Mouse (Mus musculus): ENCODE results near the gene Rab21. TPM values are rescaled to one million over a fixed set of nuclear protein-coding genes. Genes with fewer than 3 reads are reported as not detected.

Gene Rab21
- polyA plus RNA-seq, 1 experiment from 2014 or later: 7.4 TPM

DNA sequence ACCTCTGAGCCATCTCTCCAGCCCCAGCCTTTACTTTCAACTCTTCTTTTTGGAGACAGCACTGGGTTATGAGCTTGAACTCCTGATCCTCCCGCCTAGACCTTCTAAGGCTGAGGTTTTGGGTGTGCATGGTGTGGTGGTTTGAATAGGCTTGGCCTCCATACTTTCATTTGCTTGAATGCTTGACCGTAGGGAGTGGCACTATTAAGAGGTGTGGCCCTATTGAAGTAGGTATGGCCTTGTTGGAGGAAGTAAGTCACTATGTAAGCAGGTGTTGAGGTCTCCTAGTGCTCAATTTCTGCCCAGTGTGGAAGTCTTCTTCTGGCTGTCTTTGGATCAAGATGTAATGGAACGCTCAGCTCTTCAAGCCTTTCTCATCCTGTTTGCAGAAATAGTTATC, 54.0 kb downstream of the Rab21 start:
- TF ChIP-seq CTCF (IDR thresholded peaks at IDR 0.05; ENCODE audit: low read depth): no peak
- 83% methylated on average over 3 of the region's 3 CpGs for WGBS
- Histone ChIP-seq H3K27me3 (ENCODE audit: insufficient read depth, low read length) (no peaks in the 10 kb centered on the region), H3K4me1 (ENCODE audit: insufficient read depth) (no peaks in the 10 kb centered on the region), H3K36me3 (ENCODE audit: insufficient read depth) (no peaks in the 10 kb centered on the region), H3K4me2 (no peak overlapping the region), H3K4me3 (ENCODE audit: low read depth, low read length) (no peak overlapping the region), H3K27ac (ENCODE audit: low read depth) (no peak overlapping the region), H3K9ac (no peak overlapping the region), H3K9me3 (ENCODE audit: low read depth, low read length) (no peaks in the 10 kb centered on the region)
- ATAC-seq (ENCODE audit: insufficient read depth) (no peak), DNase-seq (no peak)

DNA sequence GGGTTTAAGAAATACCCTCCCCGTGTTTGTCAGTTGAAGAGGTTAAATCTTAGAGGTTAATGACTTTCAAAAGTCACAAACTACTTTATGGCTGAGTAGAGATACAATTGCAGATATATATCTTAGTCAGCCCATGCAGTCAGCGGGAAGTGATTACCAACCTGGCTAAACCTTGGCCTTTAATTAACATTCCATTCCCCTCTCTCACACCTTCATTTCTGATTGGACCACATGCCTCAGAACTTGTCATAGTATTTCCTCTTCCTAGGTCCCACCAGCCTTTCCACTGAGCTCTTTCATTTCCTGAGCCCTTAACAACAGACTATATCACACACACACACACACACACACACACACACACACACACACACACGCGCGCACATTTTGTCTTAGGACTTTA, 59.2 kb downstream of the Rab21 start:
- Histone ChIP-seq H3K4me2 (no peak overlapping the region), H3K27ac (ENCODE audit: low read depth) (no peak overlapping the region), H3K27me3 (ENCODE audit: insufficient read depth, low read length) (no peaks in the 10 kb centered on the region), H3K36me3 (ENCODE audit: insufficient read depth) (no peaks in the 10 kb centered on the region), H3K4me1 (ENCODE audit: insufficient read depth) (no peaks in the 10 kb centered on the region), H3K9me3 (ENCODE audit: low read depth, low read length) (no peaks in the 10 kb centered on the region), H3K4me3 (ENCODE audit: low read depth, low read length) (no peak overlapping the region), H3K9ac (no peak overlapping the region)
- 80% methylated on average over 5 of the region's 5 CpGs for WGBS
- ATAC-seq (ENCODE audit: insufficient read depth) (no peak), DNase-seq (no peak)
- TF ChIP-seq CTCF (IDR thresholded peaks at IDR 0.05; ENCODE audit: low read depth): no peak

DNA sequence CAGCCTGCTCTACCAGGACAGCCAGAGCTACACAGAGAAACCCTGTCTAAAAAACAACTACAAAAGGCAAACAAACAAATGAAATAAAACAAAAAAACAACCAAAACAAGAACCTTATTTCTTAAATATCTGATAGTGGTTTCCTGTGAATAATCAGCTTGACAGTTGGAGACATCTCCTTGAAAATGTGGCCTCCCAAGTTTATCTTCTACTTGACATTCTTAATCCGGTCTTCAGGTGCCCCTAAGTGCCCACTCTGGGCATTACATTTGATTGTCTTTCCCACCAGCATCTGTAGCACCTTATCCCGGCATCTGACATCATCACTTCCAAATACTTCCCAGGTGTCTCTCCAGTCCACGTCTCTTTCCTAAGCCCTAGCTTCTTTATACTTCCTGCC, 61.9 kb downstream of the Rab21 start:
- WGBS: 46% methylated on average over 3 of the region's 3 CpGs
- Histone ChIP-seq H3K9ac (no peak overlapping the region), H3K27ac (ENCODE audit: low read depth) (no peak overlapping the region), H3K4me2 (no peak overlapping the region), H3K27me3 (ENCODE audit: insufficient read depth, low read length) (no peaks in the 10 kb centered on the region), H3K9me3 (ENCODE audit: low read depth, low read length) (no peaks in the 10 kb centered on the region), H3K36me3 (ENCODE audit: insufficient read depth) (no peaks in the 10 kb centered on the region), H3K4me3 (ENCODE audit: low read depth, low read length) (no peak overlapping the region), H3K4me1 (ENCODE audit: insufficient read depth) (no peaks in the 10 kb centered on the region)
- DNase-seq (no peak), ATAC-seq (ENCODE audit: insufficient read depth) (no peak)
- no peak for TF ChIP-seq CTCF (IDR thresholded peaks at IDR 0.05; ENCODE audit: low read depth)

DNA sequence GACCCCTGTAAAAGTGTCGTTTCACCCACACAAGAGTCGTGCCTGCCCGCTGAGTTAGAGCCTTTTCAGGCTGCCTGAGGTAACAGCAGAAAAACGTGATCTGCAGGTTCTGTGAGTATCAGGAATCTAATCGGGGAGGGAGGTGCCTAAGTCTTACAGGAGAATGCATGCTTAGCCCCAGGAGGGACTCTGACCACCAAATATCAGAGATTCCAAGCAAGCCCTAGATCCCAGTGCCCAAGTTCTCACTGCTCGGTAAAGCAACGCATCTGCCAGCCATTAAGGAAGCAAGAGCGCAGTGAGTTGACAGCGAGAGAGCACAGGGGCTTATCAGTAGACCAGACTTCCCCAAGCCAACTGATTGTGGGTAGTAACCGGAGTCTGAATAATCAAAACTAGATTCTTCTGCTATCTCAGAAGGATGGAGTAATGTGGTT, 63.1 kb downstream of the Rab21 start:
- no peak for TF ChIP-seq CTCF (IDR thresholded peaks at IDR 0.05; ENCODE audit: low read depth)
- peak; percentile 30 for ATAC-seq (ENCODE audit: insufficient read depth)
- 2% methylated on average over 10 of the region's 10 CpGs for WGBS
- H3K4me3 ChIP-seq (ENCODE audit: low read depth, low read length): peak overlapping the region; percentile 95
- H3K36me3 ChIP-seq (ENCODE audit: insufficient read depth): no peaks in the 10 kb centered on the region
- H3K9ac ChIP-seq: peak overlapping the region; percentile 57
- H3K27me3 ChIP-seq (ENCODE audit: insufficient read depth, low read length): no peaks in the 10 kb centered on the region
- peak overlapping the region; percentile 84 for H3K4me2 ChIP-seq
- H3K27ac ChIP-seq (ENCODE audit: low read depth): peak overlapping the region; percentile 80
- DNase-seq: peak; percentile 76
- H3K4me1 ChIP-seq (ENCODE audit: insufficient read depth): no peaks in the 10 kb centered on the region
- no peaks in the 10 kb centered on the region for H3K9me3 ChIP-seq (ENCODE audit: low read depth, low read length)

DNA sequence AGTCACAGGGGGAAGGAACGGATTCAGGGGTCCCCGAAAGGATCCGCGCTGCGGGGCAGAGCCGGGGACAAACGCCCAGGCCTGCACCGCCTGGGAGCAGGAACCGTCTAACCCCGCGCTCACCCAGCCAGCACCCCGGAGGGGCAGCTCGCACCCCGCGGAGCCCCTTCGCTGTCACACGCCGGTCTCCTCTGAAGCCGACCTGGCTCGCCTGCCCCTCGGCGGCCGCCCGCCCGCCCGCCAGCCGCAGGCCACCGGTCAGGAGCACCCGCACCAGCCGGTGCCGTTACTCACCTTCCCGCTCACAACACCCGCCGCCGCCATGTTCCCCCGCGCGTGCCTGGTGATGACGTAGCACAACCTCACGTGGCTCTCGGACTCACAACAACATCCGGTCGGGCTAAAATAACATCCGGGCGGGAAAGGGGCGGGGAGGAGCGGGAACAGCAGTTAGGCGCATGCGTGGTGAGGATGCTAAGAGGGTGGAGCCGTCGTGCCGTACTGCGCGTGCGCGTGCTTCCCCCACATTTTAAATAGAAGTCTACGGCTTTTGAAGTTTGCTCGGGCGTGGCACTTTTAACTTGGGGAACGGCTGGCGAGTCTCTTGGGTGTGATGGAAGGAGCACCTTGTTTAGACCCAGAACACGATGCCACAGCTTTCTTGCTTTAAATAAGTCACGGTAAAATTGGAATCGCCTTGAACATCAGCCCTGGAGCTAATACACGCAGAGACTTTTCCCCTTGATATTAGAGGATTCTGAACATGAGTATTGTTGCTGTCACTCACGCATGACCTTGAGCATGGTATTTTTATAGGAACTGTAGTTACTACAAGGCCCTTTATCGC, 64.1 kb downstream of the Rab21 start, which contains the start of gene Tbc1d15:
Gene Tbc1d15 (minus strand): TSS at position 380 of the 847 bp plus-strand sequence.
- Histone ChIP-seq H3K27me3 (ENCODE audit: insufficient read depth, low read length) (no peaks in the 10 kb centered on the region), H3K9me3 (ENCODE audit: low read depth, low read length) (no peaks in the 10 kb centered on the region), H3K4me1 (ENCODE audit: insufficient read depth) (no peaks in the 10 kb centered on the region), H3K27ac (ENCODE audit: low read depth) (peak within 1 kb of the TSS; percentile 80), H3K4me2 (peak within 1 kb of the TSS; percentile 84), H3K4me3 (ENCODE audit: low read depth, low read length) (peak within 1 kb of the TSS; percentile 95), H3K9ac (peak within 1 kb of the TSS; percentile 84), H3K36me3 (ENCODE audit: insufficient read depth) (no peaks in the 10 kb centered on the region)
- peak; percentile 97 for ATAC-seq (ENCODE audit: insufficient read depth)
- WGBS: under 1% methylated on average over 64 of the region's 67 CpGs
- TF ChIP-seq CTCF (IDR thresholded peaks at IDR 0.05; ENCODE audit: low read depth): no peak
- peak; percentile 99 for DNase-seq

DNA sequence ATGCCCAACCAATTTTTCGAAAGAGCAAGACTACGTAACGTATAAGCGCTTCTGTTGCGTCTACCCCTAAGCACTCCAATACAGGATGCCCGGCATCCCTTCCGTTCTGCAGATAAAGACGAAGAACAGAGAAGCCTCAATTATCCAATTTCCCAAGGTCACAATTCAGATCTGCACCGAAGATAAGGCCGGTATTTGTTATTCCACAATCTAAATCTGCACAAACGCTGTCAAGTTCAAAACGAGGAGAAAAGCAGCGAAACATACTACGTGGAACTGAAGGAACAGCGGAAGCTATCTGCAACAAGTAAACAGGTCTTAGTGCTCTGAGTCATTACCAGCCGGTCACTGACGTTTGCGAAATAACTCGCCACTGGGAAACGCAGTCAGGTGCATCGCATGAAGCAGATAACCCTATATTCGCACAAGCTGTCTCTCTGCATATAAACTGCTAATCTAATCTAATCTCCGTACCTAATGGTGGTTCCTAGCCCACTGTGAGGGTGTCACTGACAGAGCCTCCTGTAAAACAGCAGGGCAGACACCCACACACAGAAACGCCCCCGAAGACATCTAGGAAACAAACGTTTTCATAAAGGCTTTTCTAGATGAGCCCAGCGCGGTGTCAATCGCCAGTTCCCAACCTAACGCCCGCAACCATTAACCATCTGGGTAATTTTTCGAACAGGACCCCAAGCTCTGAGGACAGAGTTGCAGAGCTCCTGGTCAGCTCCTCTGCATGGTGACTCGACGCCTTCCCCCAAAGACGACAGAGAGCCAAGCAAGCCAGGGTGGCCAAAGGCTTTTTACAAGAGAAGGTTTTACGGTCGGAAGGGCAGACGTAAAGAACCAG, 64.9 kb downstream of the Rab21 start:
- peak overlapping the region; percentile 84 for H3K9ac ChIP-seq
- H3K4me2 ChIP-seq: peak overlapping the region; percentile 84
- no peak for TF ChIP-seq CTCF (IDR thresholded peaks at IDR 0.05; ENCODE audit: low read depth)
- H3K4me3 ChIP-seq (ENCODE audit: low read depth, low read length): peak overlapping the region; percentile 95
- no peaks in the 10 kb centered on the region for H3K27me3 ChIP-seq (ENCODE audit: insufficient read depth, low read length)
- H3K4me1 ChIP-seq (ENCODE audit: insufficient read depth): no peaks in the 10 kb centered on the region
- peak; percentile 10; the same call in 1 of the 2 replicates for ATAC-seq (ENCODE audit: insufficient read depth)
- peak overlapping the region; percentile 60 for H3K27ac ChIP-seq (ENCODE audit: low read depth)
- WGBS: 24% methylated on average over 35 of the region's 38 CpGs
- no peaks in the 10 kb centered on the region for H3K36me3 ChIP-seq (ENCODE audit: insufficient read depth)
- peak; percentile 11 for DNase-seq
- H3K9me3 ChIP-seq (ENCODE audit: low read depth, low read length): no peaks in the 10 kb centered on the region

DNA sequence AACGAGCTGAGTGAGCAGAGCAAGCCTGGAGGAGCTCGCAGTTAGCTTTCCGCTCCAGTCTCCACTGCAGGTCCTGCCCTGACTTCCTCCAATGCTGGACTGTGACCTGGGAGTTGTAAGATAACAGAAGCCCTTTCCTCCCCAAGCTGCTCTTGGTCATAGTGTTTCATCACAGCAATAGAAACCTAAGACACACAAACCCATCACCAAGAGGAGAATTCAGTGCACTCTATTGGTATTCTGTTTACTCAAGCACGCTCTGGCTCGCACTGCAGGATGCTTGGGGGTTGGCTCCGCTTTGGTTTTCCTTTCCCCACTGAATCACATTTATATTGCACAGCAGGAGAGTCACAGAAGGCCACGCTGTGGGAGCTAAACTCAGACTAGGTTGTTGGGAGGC, 67.4 kb downstream of the Rab21 start:
- Histone ChIP-seq H3K9ac (no peak overlapping the region), H3K9me3 (ENCODE audit: low read depth, low read length) (no peaks in the 10 kb centered on the region), H3K4me1 (ENCODE audit: insufficient read depth) (no peaks in the 10 kb centered on the region), H3K27ac (ENCODE audit: low read depth) (no peak overlapping the region), H3K4me3 (ENCODE audit: low read depth, low read length) (no peak overlapping the region), H3K4me2 (no peak overlapping the region), H3K27me3 (ENCODE audit: insufficient read depth, low read length) (no peaks in the 10 kb centered on the region), H3K36me3 (ENCODE audit: insufficient read depth) (no peaks in the 10 kb centered on the region)
- ATAC-seq (ENCODE audit: insufficient read depth): no peak
- no peak for DNase-seq
- 52% methylated on average over 7 of the region's 7 CpGs for WGBS
- TF ChIP-seq CTCF (IDR thresholded peaks at IDR 0.05; ENCODE audit: low read depth): no peak

Data from lung, embryonic 14.5 days (tissue).